Mouse (Mus musculus) CH12.LX (cell line): Measurements from ENCODE around the gene Wnk1. TPM values are rescaled to one million over a fixed set of nuclear protein-coding genes. Genes with fewer than 3 reads are reported as not detected.
A peak's percentile ranks its signal among the peaks of the same experiment; 100 is the strongest.

Source experiments
- DNase-seq: peaks from one replicate; pipeline ENCODE4 v3.0.0-alpha.2; 2013; ENCODE audit errors: extremely low read depth
- H3K27ac ChIP-seq: 2 replicates; pipeline ENCODE4 v1.5.1; 2012; ENCODE audit warnings: low read depth, mild to moderate bottlenecking, control low read depth, moderate library complexity; ENCODE audit not compliant: insufficient read depth
- H3K27me3 ChIP-seq: replicated peaks from 2 replicates; pipeline ENCODE3; 2012; ENCODE audit warnings: inconsistent platforms
- H3K36me3 ChIP-seq, 2 experiments: replicated peaks in 1 of 2; 2 replicates each; pipeline versions ENCODE3 to v1.6.1; 2012; ENCODE audit warnings: inconsistent platforms in 1 of 2, low read length in 1 of 2, mild to moderate bottlenecking in 1 of 2, mixed read lengths in 1 of 2, moderate library complexity in 1 of 2; ENCODE audit not compliant: control insufficient read depth in 1 of 2, insufficient read depth in 1 of 2
- H3K4me1 ChIP-seq, 2 experiments: 2 replicates each; pipeline ENCODE4 v1.6.1; 2012; ENCODE audit warnings: inconsistent platforms in 1 of 2, moderate library complexity in 1 of 2; ENCODE audit not compliant: insufficient read depth in 2 of 2, control insufficient read depth in 1 of 2
- H3K4me2 ChIP-seq: 2 replicates; pipeline ENCODE4 v1.6.1; 2012; ENCODE audit warnings: low read depth, mild to moderate bottlenecking, control low read depth; ENCODE audit not compliant: poor library complexity, insufficient read depth, severe bottlenecking
- H3K4me3 ChIP-seq, 3 experiments: fragments of 150-350 bp in 1 of 3; sonication (generic) in 1 of 3; replicated peaks in 1 of 3; 2 replicates each; pipeline versions ENCODE3 to v1.5.1; 2011 to 2012; ENCODE audit warnings: low read depth in 2 of 3, low read length in 2 of 3, mild to moderate bottlenecking in 2 of 3, moderate library complexity in 2 of 3, control low read depth in 1 of 3, improper control_type of control experiment in 1 of 3, inconsistent platforms in 1 of 3, mixed read lengths in 1 of 3; ENCODE audit not compliant: poor library complexity in 1 of 3
- H3K79me2 ChIP-seq: replicated peaks from 2 replicates; pipeline ENCODE4 v1.6.1; 2012; ENCODE audit warnings: mild to moderate bottlenecking, moderate library complexity; ENCODE audit not compliant: control insufficient read depth, poor library complexity, insufficient read depth, severe bottlenecking; ENCODE audit errors: extremely low read depth
- H3K9ac ChIP-seq: 2 replicates; pipeline ENCODE4 v1.6.1; 2012; ENCODE audit warnings: low read depth, mild to moderate bottlenecking, control low read depth, moderate library complexity; ENCODE audit not compliant: insufficient read depth
- H3K9me3 ChIP-seq: replicated peaks from 2 replicates; pipeline ENCODE3; 2012; ENCODE audit warnings: low read length, inconsistent platforms, mixed read lengths
- BHLHE40 ChIP-seq: IDR thresholded peaks from 2 replicates; pipeline ENCODE4 v1.6.1; 2011; ENCODE audit warnings: mild to moderate bottlenecking, low read depth, low read length, improper control_type of control experiment
- CHD1 ChIP-seq: IDR thresholded peaks from 2 replicates; pipeline ENCODE4 v1.6.1; 2012; ENCODE audit warnings: low read depth, low read length, improper control_type of control experiment, inconsistent platforms
- CTCF ChIP-seq, 2 experiments: IDR thresholded peaks in 1 of 2; conservative IDR thresholded peaks in 1 of 2; 2 replicates each; pipeline ENCODE4 v1.5.1; 2011 to 2012; ENCODE audit warnings: low read depth in 2 of 2, low read length in 2 of 2, improper control_type of control experiment in 1 of 2, inconsistent platforms in 1 of 2, mild to moderate bottlenecking in 1 of 2, moderate library complexity in 1 of 2
- E2F4 ChIP-seq: IDR thresholded peaks from 2 replicates; pipeline ENCODE4 v1.6.1; 2011; ENCODE audit warnings: low read depth, low read length, improper control_type of control experiment; ENCODE audit not compliant: insufficient replicate concordance
- ELF1 ChIP-seq: IDR thresholded peaks from 2 replicates; pipeline ENCODE4 v1.6.1; 2014; ENCODE audit warnings: low read depth, mild to moderate bottlenecking, inconsistent platforms, low read length, improper control_type of control experiment
- ETS1 ChIP-seq: conservative IDR thresholded peaks from 2 replicates; pipeline ENCODE4 v1.6.1; 2012; ENCODE audit warnings: low read depth, mild to moderate bottlenecking, inconsistent platforms, low read length, improper control_type of control experiment, moderate library complexity
- IRF4 ChIP-seq: IDR thresholded peaks from 2 replicates; pipeline ENCODE4 v1.6.1; 2014; ENCODE audit warnings: low read depth, mild to moderate bottlenecking, inconsistent platforms, low read length, improper control_type of control experiment
- KAT2A ChIP-seq: IDR thresholded peaks from 2 replicates; pipeline ENCODE4 v1.6.1; 2012; ENCODE audit warnings: low read length, improper control_type of control experiment, inconsistent platforms; ENCODE audit not compliant: insufficient replicate concordance
- MAZ ChIP-seq: IDR thresholded peaks from 2 replicates; pipeline ENCODE4 v1.6.1; 2012; ENCODE audit warnings: low read depth, mild to moderate bottlenecking, inconsistent platforms, low read length, improper control_type of control experiment, moderate library complexity
- MXI1 ChIP-seq: IDR thresholded peaks from 2 replicates; pipeline ENCODE4 v1.6.1; 2011; ENCODE audit warnings: mild to moderate bottlenecking, low read depth, low read length, improper control_type of control experiment
- NRF1 ChIP-seq: IDR thresholded peaks from 2 replicates; pipeline ENCODE4 v1.6.1; 2014; ENCODE audit warnings: low read depth, mild to moderate bottlenecking, inconsistent platforms, low read length, improper control_type of control experiment, moderate library complexity
- POLR2A ChIP-seq: IDR thresholded peaks from 2 replicates; pipeline ENCODE4 v1.6.1; 2011; ENCODE audit warnings: low read depth, mild to moderate bottlenecking, improper control_type of control experiment, low read length
- SIN3A ChIP-seq: IDR thresholded peaks from 2 replicates; pipeline ENCODE4 v1.6.1; 2012; ENCODE audit warnings: low read length, improper control_type of control experiment, inconsistent platforms
- SMC3 ChIP-seq: IDR thresholded peaks from 2 replicates; pipeline ENCODE4 v1.6.1; 2011; ENCODE audit warnings: low read depth, low read length, improper control_type of control experiment
- UBTF ChIP-seq: IDR thresholded peaks from 2 replicates; pipeline ENCODE4 v1.6.1; 2012; ENCODE audit warnings: low read depth, mild to moderate bottlenecking, inconsistent platforms, low read length, improper control_type of control experiment, moderate library complexity
- USF1 ChIP-seq: IDR thresholded peaks from 2 replicates; pipeline ENCODE4 v1.6.1; 2014; ENCODE audit warnings: low read depth, mild to moderate bottlenecking, inconsistent platforms, low read length, improper control_type of control experiment
- ZC3H11A ChIP-seq: IDR thresholded peaks from 2 replicates; pipeline ENCODE4 v1.6.1; 2012; ENCODE audit warnings: low read depth, mild to moderate bottlenecking, inconsistent platforms, low read length, improper control_type of control experiment
- ZMIZ1 ChIP-seq: IDR thresholded peaks from 2 replicates; pipeline ENCODE4 v1.6.1; 2012; ENCODE audit warnings: low read depth, mild to moderate bottlenecking, inconsistent platforms, low read length, improper control_type of control experiment
- dilution Hi-C: fragments of 300-500 bp; cut with MboI; formaldehyde crosslinking; loops from 2 replicates; pipeline ENCODE4 v1.14.3; 2020; ENCODE audit warnings: low sequenced_read_pairs; ENCODE audit not compliant: extremely low pct_unique_long_range_greater_than_20kb, extremely low pct_ligation_motif_present
- in situ Hi-C: fragments of 300-500 bp; cut with MboI; formaldehyde crosslinking; loops from 3 replicates; pipeline ENCODE4 v1.14.3; 2019; ENCODE audit warnings: low sequenced_read_pairs, low pct_ligation_motif_present, low pct_unique_long_range_greater_than_20kb, mixed read lengths
- polyA plus RNA-seq: library from polyadenylated mRNA; unstranded; fragments of >175 nt; gene quantifications from 2 replicates; pipeline ENCODE4 v1.2.1, GENCODE M21; 2012; ENCODE audit warnings: low read depth; ENCODE audit not compliant: insufficient read length
- total RNA-seq, 2 experiments: library from RNA; depleted of rRNA; stranded (reverse); fragments of 300-350 nt in 1 of 2; fragments of >200 nt in 1 of 2; gene quantifications; 2 replicates each; pipeline ENCODE4 v1.2.3; 2012 to 2014

Wnk1 gene
- total and polyA plus RNA-seq, 3 experiments = 97.2 to 216 (median 125) TPM

- TF ChIP-seq ZC3H11A (no peak), IRF4 (no peak), SMC3 (no peak), NRF1 (0 out of 2 replicates have a peak, but pooled peaks have one; percentile 23), ELF1 (no peak), ETS1 (no peak; the same call in 1 of the 2 replicates), MAZ (peak; percentile 80), ZMIZ1 (peak; percentile 68; the same call in 1 of the 2 replicates)
- TF ChIP-seq, all 38 proteins: peak for 14
Observed at GRCm38 (mm10) chr6:120039256-120039563, 738 bp upstream of the Wnk1 start (continued).

GRCm38 (mm10) chr6:120037636-120038365 is 671 bp downstream of the Wnk1 start:
- H3K9ac ChIP-seq = peak overlapping the region; percentile 98
- H3K27ac ChIP-seq = peak overlapping the region; percentile 88
- in situ Hi-C loops = loop anchor here (5.0 to 10.0 kb wide), 2 partner anchors 117 to 150 kb away; no protein-coding TSS in a partner anchor
- no peaks in the 10 kb centered on the region for H3K27me3 ChIP-seq
- 0 out of 2 replicates have a peak overlapping the region, but pooled peaks have one; percentile 88 for H3K4me2 ChIP-seq
- H3K4me1 ChIP-seq = peaks cover 3 to 22% of the 10 kb centered on the region in 2 experiments
- peaks cover 12 to 28% of the 10 kb centered on the region in 2 experiments for H3K36me3 ChIP-seq
- H3K79me2 ChIP-seq = peaks cover 51% of the 10 kb centered on the region
- peak overlapping the region; percentile 79 to 93 (median 89) for H3K4me3 ChIP-seq
- H3K9me3 ChIP-seq = no peaks in the 10 kb centered on the region
- TF ChIP-seq KAT2A (no peak), MXI1 (peak; percentile 31; the same call in 1 of the 2 replicates), SIN3A (peak; percentile 47; the same call in 1 of the 2 replicates), CHD1 (peak; percentile 90; the same call in 1 of the 2 replicates), UBTF (peak; percentile 95; the same call in 1 of the 2 replicates)
- dilution Hi-C loops = no loop called here
- DNase-seq = peak; percentile 33

- no peaks in the 10 kb centered on the region for H3K27me3 ChIP-seq
- peak overlapping the region; percentile 88; the same call in 1 of the 2 replicates for H3K4me2 ChIP-seq
- dilution Hi-C loops (no loop called here), in situ Hi-C loops (loop anchor here (5.0 to 10.0 kb wide), 2 partner anchors 118 to 150 kb away; no protein-coding TSS in a partner anchor)
- peaks cover 12 to 34% of the 10 kb centered on the region in 2 experiments for H3K36me3 ChIP-seq
- peak; percentile 72 for DNase-seq
- peak overlapping the region; percentile 98 for H3K9ac ChIP-seq
- H3K9me3 ChIP-seq = no peaks in the 10 kb centered on the region
- no peak for TF ChIP-seq BHLHE40
- peak; percentile 74 for TF ChIP-seq UBTF
- peak in 1 of 2 experiments; percentile 51; a peak in 2 of 4 replicates for TF ChIP-seq CTCF (conservative IDR thresholded peaks at IDR 0.05 in 1 of 2, IDR thresholded peaks at IDR 0.05 in 1 of 2; ENCODE audit: low read depth in 2 of 2, low read length in 2 of 2)
- no peak for TF ChIP-seq MAZ
- TF ChIP-seq E2F4 = no peak
- TF ChIP-seq MXI1 = peak; percentile 80
- no peak for TF ChIP-seq USF1
- no peak; the same call in 1 of the 2 replicates for TF ChIP-seq ZMIZ1
- TF ChIP-seq POLR2A = no peak
- 0 out of 2 replicates have a peak, but pooled peaks have one; percentile 7 for TF ChIP-seq IRF4
- H3K4me3 ChIP-seq = peak overlapping the region; percentile 79 to 93 (median 89)
- peaks cover 58% of the 10 kb centered on the region for H3K79me2 ChIP-seq
- H3K27ac ChIP-seq = peak overlapping the region; percentile 88
- H3K4me1 ChIP-seq = peaks cover under 1 to 22% of the 10 kb centered on the region in 2 experiments; a peak in 3 of 4 replicates
Observed at GRCm38 (mm10) chr6:120037004-120037635, 1.4 kb downstream of the Wnk1 start.
